ENCODE assay signal across 26 mouse cellular contexts in the genomic region with DNA sequence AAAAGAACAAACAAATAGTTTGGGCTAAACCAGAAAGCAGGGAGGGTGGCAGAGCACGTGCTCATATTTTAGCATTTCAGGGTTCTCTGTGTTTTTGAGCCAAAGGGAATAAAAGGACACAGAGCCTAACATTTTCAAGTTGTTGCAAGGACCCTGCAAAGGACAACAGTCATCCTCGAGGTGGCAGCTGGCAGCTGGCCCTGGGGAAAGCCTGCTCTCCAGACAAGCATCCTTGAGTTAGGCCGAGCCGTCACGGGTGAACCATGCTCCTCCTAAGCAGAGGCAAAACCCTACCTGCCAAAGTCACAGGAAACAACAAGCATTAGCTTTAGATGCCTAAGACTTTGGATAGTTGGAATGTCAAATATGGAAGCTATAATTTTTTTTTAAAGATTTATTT. TPM values are rescaled to one million over a fixed set of nuclear protein-coding genes. Genes with fewer than 3 reads are reported as not detected.
DNase-seq lines count a peak whose midpoint lies in the region; ATAC-seq and TF ChIP-seq lines count a peak whose summit lies in the region.
"Had no signal": no experiment of that assay in that cellular context is flagged by ENCODE, and none has a peak within 500 bp of the region (broad histone marks: within the 10 kb centered on the region; RNA-seq: fewer than 3 reads in every experiment).

No protein-coding gene starts in this region.

- no peak overlapping the region for H3K4me2 ChIP-seq in intestine, embryonic 16.5 days (ENCODE audit: low read depth, low read length)
- H3K4me2 ChIP-seq in forebrain, embryonic 13.5 days: no peak overlapping the region
- H3K4me2 ChIP-seq: heart, embryonic 11.5 days; heart, embryonic 15.5 days; hindbrain, embryonic 13.5 days; intestine, embryonic 15.5 days had no signal

- no peak overlapping the region for H3K9ac ChIP-seq in intestine, embryonic 16.5 days (ENCODE audit: low read depth, low read length)
- no peak overlapping the region for H3K9ac ChIP-seq in forebrain, embryonic 13.5 days
- H3K9ac ChIP-seq: forebrain, postnatal 0 days; heart, embryonic 15.5 days; hindbrain, embryonic 13.5 days; intestine, embryonic 15.5 days had no signal

- no peak for TF ChIP-seq CTCF in layer of hippocampus, adult 2 months (conservative IDR thresholded peaks at IDR 0.05)

- no peaks in the 10 kb centered on the region for H3K36me3 ChIP-seq in intestine, embryonic 16.5 days (ENCODE audit: control insufficient read depth, insufficient read depth, low read length)
- peaks cover 49% of the 10 kb centered on the region for H3K36me3 ChIP-seq in forebrain, embryonic 13.5 days (ENCODE audit: poor library complexity, severe bottlenecking)
- H3K36me3 ChIP-seq: intestine, embryonic 15.5 days had no signal

- no peaks in the 10 kb centered on the region for H3K9me3 ChIP-seq in intestine, embryonic 16.5 days (ENCODE audit: control insufficient read depth, low read length)
- no peaks in the 10 kb centered on the region for H3K9me3 ChIP-seq in forebrain, embryonic 13.5 days (replicated peaks)
- H3K9me3 ChIP-seq: heart, embryonic 15.5 days; hindbrain, embryonic 10.5 days; hindbrain, embryonic 13.5 days; intestine, embryonic 15.5 days had no signal

- no peaks in the 10 kb centered on the region for H3K27me3 ChIP-seq in intestine, embryonic 16.5 days (replicated peaks; ENCODE audit: control insufficient read depth, insufficient read depth, low read length)
- no peaks in the 10 kb centered on the region for H3K27me3 ChIP-seq in forebrain, embryonic 13.5 days
- H3K27me3 ChIP-seq: heart, embryonic 15.5 days; hindbrain, embryonic 13.5 days; intestine, embryonic 15.5 days had no signal

- DNase-seq in adrenal gland, adult (ENCODE audit: inconsistent age in 2 of 2, low spot score in 1 of 2): peak; percentile 68 to 90
- DNase-seq in adrenal gland, postnatal 4 days (ENCODE audit: low spot score in 2 of 2): no peak
- no peak for DNase-seq in layer of hippocampus, adult 2 months (ENCODE audit: low spot score in 2 of 2)
- DNase-seq in layer of hippocampus, postnatal 36 days: no peak
- peak; percentile 72 for DNase-seq in adrenal gland, postnatal 10 days
- DNase-seq in adrenal gland, postnatal 36 days: peak; percentile 72 to 82
- DNase-seq: cerebellum, adult 11-12 months; cerebellum, adult 8-10 months; cerebellum, postnatal 10 days; forebrain, postnatal 0 days; gastrocnemius, postnatal 10 days; gastrocnemius, postnatal 36 days; heart, adult 2 months; heart, postnatal 10 days; kidney, adult 18-20 months had no signal

- no peak for ATAC-seq in intestine, embryonic 16.5 days
- ATAC-seq in forebrain, embryonic 13.5 days: no peak
- ATAC-seq: activated CD4-positive, CD25-positive, alpha-beta regulatory T cell, adult 4 months; forebrain, embryonic 14.5 days; forebrain, postnatal 0 days; hindbrain, embryonic 16.5 days; intestine, embryonic 15.5 days had no signal

- 79% methylated on average over 5 of the region's 5 CpGs for WGBS in intestine, embryonic 16.5 days
- 83% methylated on average over 5 of the region's 5 CpGs for WGBS in forebrain, embryonic 13.5 days

- no peak overlapping the region for H3K4me3 ChIP-seq in layer of hippocampus, adult 2 months
- no peak overlapping the region for H3K4me3 ChIP-seq in intestine, embryonic 16.5 days (ENCODE audit: low read length)
- H3K4me3 ChIP-seq in forebrain, embryonic 13.5 days: no peak overlapping the region
- H3K4me3 ChIP-seq: forebrain, embryonic 10.5 days; heart, adult 2 months; heart, embryonic 15.5 days; hindbrain, embryonic 10.5 days; hindbrain, embryonic 13.5 days; intestine, embryonic 15.5 days had no signal

- 0 out of 2 replicates have a peak, but pooled peaks cover 6% of the 10 kb centered on the region for H3K4me1 ChIP-seq in intestine, embryonic 16.5 days (ENCODE audit: control insufficient read depth, insufficient read depth, low read length)
- H3K4me1 ChIP-seq in forebrain, embryonic 13.5 days: peaks cover 42% of the 10 kb centered on the region
- H3K4me1 ChIP-seq: intestine, embryonic 15.5 days had no signal

- H3K27ac ChIP-seq in layer of hippocampus, adult 2 months: peak overlapping the region; percentile 59
- no peak overlapping the region for H3K27ac ChIP-seq in intestine, embryonic 16.5 days (ENCODE audit: low read length)
- H3K27ac ChIP-seq in forebrain, embryonic 13.5 days: no peak overlapping the region
- H3K27ac ChIP-seq: forebrain, embryonic 10.5 days; heart, adult 2 months; heart, embryonic 15.5 days; hindbrain, embryonic 10.5 days; hindbrain, embryonic 13.5 days; intestine, embryonic 15.5 days had no signal

RNA-seq across cellular contexts. Expression of a gene that starts 10.2 kb away (rescaled TPM):
- 10 to 100 TPM; 42.3 to 42.7 TPM for total RNA-seq in adrenal gland, postnatal 4 days (2021)
- 10 to 100 TPM; 36.4 to 42.3 TPM for total RNA-seq in layer of hippocampus, adult 2 months (2021)
- total RNA-seq in layer of hippocampus, postnatal 36 days (2021): 10 to 100 TPM; 42.5 to 43.2 TPM
- total RNA-seq in adrenal gland, postnatal 10 days (2021): 10 to 100 TPM; 31.2 to 35.0 TPM
- total RNA-seq in adrenal gland, postnatal 36 days (2021): 10 to 100 TPM; 37.9 to 43.2 TPM
- polyA plus RNA-seq in intestine, embryonic 16.5 days (2015; fragmentation: Nextera tagmentation; extraction: Ambion mirVana): 36.5 and 41.4 TPM in 2 replicates
- polyA plus RNA-seq in forebrain, embryonic 13.5 days (2015; fragmentation: Nextera tagmentation; extraction: Ambion mirVana): 113 and 123 TPM in 2 replicates

Comparison
In these comparisons a context has a peak if more than half of its experiments do, and no peak if none do; other contexts are left out.
1. DNase-seq: peak in adrenal gland, adult (2 of 2), adrenal gland, postnatal 10 days (single experiment) and adrenal gland, postnatal 36 days (2 of 2); none in adrenal gland, postnatal 4 days (0 of 2), layer of hippocampus, adult 2 months (0 of 2) and layer of hippocampus, postnatal 36 days (0 of 2).